Mouse (Mus musculus): ENCODE measurements around the gene Prdm15. TPM values are rescaled to one million over a fixed set of nuclear protein-coding genes. Genes with fewer than 3 reads are reported as not detected.

The Prdm15 gene
- polyA plus RNA-seq, 1 experiment: 5.4 TPM

DNA sequence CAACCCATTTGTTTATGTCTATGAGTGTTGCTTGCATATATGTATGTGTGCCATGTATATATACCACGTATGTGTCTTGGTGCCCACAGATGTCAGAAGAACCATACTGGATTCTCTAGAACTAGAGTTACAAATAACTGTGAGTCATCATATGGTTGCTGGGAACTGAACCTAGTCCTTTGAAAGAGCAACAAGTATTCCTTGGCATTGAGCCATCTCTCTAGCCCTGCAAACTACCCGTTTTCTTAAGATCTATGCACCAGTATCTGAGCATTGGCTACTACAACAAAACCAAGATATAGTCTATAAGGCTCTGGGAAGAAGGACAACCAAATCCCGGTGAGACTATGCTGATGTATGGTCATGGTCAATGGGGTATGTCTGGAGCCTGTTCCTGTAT, 54.4 kb downstream of the Prdm15 start:
- Histone ChIP-seq H3K36me3 (ENCODE audit: control insufficient read depth, insufficient read depth) (peaks cover 28% of the 10 kb centered on the region), H3K27me3 (ENCODE audit: control insufficient read depth, insufficient read depth, insufficient read length) (no peaks in the 10 kb centered on the region), H3K4me3 (no peak overlapping the region), H3K4me2 (ENCODE audit: low read depth) (no peak overlapping the region), H3K79me2 (ENCODE audit: control insufficient read depth, insufficient read depth) (no peaks in the 10 kb centered on the region), H3ac (ENCODE audit: control insufficient read depth, insufficient read length) (no peak overlapping the region)
- TF ChIP-seq POLR2A (IDR thresholded peaks at IDR 0.05; ENCODE audit: insufficient read length, low read depth) (no peak), MYOD1 (IDR thresholded peaks at IDR 0.05; ENCODE audit: control insufficient read depth in 1 of 3, insufficient read length in 2 of 3, low read depth in 2 of 3) (no peak), MYOG (IDR thresholded peaks at IDR 0.05; ENCODE audit: control insufficient read depth in 1 of 3, insufficient read depth in 1 of 3, insufficient read length in 2 of 3, low read depth in 2 of 3) (no peak)

DNA sequence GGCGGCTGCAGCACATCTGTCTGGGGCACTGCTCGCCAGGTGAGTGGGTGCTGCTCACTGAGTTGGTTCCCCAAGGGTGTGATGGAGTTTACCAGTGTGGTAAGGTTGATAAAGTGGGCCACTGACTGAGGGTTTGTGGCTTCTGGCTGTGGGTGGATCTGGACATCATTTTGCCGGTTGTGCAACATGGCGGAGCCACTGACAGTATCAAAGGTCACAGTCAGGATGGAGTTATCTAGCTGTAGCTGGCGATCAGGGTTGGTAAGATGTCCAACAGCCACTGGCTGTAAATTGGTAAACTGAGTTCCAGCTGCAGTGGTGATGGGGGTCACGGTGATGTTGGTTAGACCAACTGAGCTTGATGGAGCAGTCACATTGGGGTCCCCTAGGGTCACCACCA, 57.4 kb downstream of the Prdm15 start:
- no peak overlapping the region for H3K4me3 ChIP-seq
- TF ChIP-seq MYOG (IDR thresholded peaks at IDR 0.05; ENCODE audit: control insufficient read depth in 1 of 3, insufficient read depth in 1 of 3, insufficient read length in 2 of 3, low read depth in 2 of 3) (no peak), TCF12 (IDR thresholded peaks at IDR 0.05; ENCODE audit: insufficient read depth, poor library complexity, severe bottlenecking) (no peak), MAX (IDR thresholded peaks at IDR 0.05; ENCODE audit: low read depth) (no peak), REST (IDR thresholded peaks at IDR 0.05; ENCODE audit: insufficient read depth, insufficient read length) (no peak), CEBPB (IDR thresholded peaks at IDR 0.05; ENCODE audit: insufficient read depth, poor library complexity, severe bottlenecking) (no peak), POLR2AphosphoS2 (IDR thresholded peaks at IDR 0.05; ENCODE audit: insufficient read length, low read depth) (no peak), USF1 (IDR thresholded peaks at IDR 0.05; ENCODE audit: low read depth) (no peak), SRF (IDR thresholded peaks at IDR 0.05; ENCODE audit: control insufficient read depth, insufficient read length, low read depth) (no peak), MYOD1 (IDR thresholded peaks at IDR 0.05; ENCODE audit: control insufficient read depth in 1 of 3, insufficient read length in 2 of 3, low read depth in 2 of 3) (no peak), TCF3 (IDR thresholded peaks at IDR 0.05; ENCODE audit: insufficient read length, low read depth) (no peak), POLR2A (IDR thresholded peaks at IDR 0.05; ENCODE audit: insufficient read length, low read depth) (no peak), E2F4 (IDR thresholded peaks at IDR 0.05; ENCODE audit: insufficient read depth) (no peak)
- H3ac ChIP-seq (ENCODE audit: control insufficient read depth, insufficient read length): no peak overlapping the region
- peaks cover 31% of the 10 kb centered on the region for H3K36me3 ChIP-seq (ENCODE audit: control insufficient read depth, insufficient read depth)
- H3K27me3 ChIP-seq (ENCODE audit: control insufficient read depth, insufficient read depth, insufficient read length): no peaks in the 10 kb centered on the region
- no peak overlapping the region for H3K4me2 ChIP-seq (ENCODE audit: low read depth)
- H3K79me2 ChIP-seq (ENCODE audit: control insufficient read depth, insufficient read depth): no peaks in the 10 kb centered on the region

DNA sequence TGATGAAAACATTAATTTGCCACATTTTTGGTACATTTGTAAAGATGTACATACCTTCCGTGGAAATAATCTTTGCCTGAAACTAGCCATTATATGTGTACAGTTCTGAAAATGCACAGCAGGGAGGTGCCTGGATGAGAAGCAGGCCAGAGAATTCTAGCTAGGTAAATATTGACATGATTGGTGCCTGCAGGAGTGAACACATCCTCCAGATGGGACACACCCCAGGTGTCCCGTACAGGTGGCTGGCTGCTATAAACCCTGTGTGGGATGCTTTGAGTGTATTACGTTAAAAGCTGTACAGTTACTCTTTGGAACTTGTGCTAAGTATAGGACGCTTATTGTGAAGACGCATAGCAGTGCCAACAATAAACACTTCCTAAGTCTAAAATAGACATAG, 68.6 kb downstream of the Prdm15 start:
- no peak overlapping the region for H3K4me3 ChIP-seq
- no peaks in the 10 kb centered on the region for H3K79me2 ChIP-seq (ENCODE audit: control insufficient read depth, insufficient read depth)
- H3K4me2 ChIP-seq (ENCODE audit: low read depth): no peak overlapping the region
- no peaks in the 10 kb centered on the region for H3K36me3 ChIP-seq (ENCODE audit: control insufficient read depth, insufficient read depth)
- H3K27me3 ChIP-seq (ENCODE audit: control insufficient read depth, insufficient read depth, insufficient read length): no peaks in the 10 kb centered on the region
- TF ChIP-seq CEBPB (IDR thresholded peaks at IDR 0.05; ENCODE audit: insufficient read depth, poor library complexity, severe bottlenecking) (no peak), POLR2AphosphoS2 (IDR thresholded peaks at IDR 0.05; ENCODE audit: insufficient read length, low read depth) (no peak), USF1 (IDR thresholded peaks at IDR 0.05; ENCODE audit: low read depth) (no peak), POLR2A (IDR thresholded peaks at IDR 0.05; ENCODE audit: insufficient read length, low read depth) (no peak), MYOG (IDR thresholded peaks at IDR 0.05; ENCODE audit: control insufficient read depth in 1 of 3, insufficient read depth in 1 of 3, insufficient read length in 2 of 3, low read depth in 2 of 3) (no peak), TCF3 (IDR thresholded peaks at IDR 0.05; ENCODE audit: insufficient read length, low read depth) (no peak), MYOD1 (IDR thresholded peaks at IDR 0.05; ENCODE audit: control insufficient read depth in 1 of 3, insufficient read length in 2 of 3, low read depth in 2 of 3) (no peak), TCF12 (IDR thresholded peaks at IDR 0.05; ENCODE audit: insufficient read depth, poor library complexity, severe bottlenecking) (no peak), MAX (IDR thresholded peaks at IDR 0.05; ENCODE audit: low read depth) (no peak), REST (IDR thresholded peaks at IDR 0.05; ENCODE audit: insufficient read depth, insufficient read length) (no peak), SRF (IDR thresholded peaks at IDR 0.05; ENCODE audit: control insufficient read depth, insufficient read length, low read depth) (no peak)
- no peak overlapping the region for H3ac ChIP-seq (ENCODE audit: control insufficient read depth, insufficient read length)

DNA sequence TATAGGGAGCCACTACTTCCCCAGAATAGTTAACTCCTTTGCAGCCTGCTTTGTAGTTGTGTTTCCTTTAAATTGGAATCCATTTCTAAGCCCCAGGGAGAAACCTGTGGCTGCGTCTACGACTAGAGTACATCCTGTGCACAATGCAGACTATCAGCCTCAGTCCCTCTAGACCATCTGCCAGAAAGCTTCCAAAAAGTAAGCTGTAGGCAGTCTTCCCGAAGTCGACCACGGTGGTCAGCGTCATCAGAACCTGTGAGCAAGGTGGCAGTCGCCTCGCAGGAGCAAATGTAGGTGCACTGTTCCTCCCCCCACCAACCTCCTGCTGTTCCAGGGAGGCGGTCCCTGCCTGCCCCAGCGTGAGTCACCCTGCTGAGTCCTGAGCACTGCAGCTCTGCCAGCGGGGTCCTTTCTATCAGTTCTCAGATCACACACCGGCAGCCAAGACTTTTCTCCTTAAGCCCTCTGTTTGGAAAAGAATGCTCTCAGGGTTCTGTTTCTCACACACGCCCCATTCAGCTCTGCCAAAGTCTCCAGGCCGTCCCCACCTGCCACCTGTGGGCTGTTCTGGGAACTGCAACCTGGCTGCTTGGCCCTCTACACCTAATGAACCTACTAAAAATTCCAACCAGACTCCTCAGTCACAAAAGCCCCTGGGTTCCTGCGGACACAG, 73.2 kb downstream of the Prdm15 start:
- Histone ChIP-seq H3ac (ENCODE audit: control insufficient read depth, insufficient read length) (no peak overlapping the region), H3K27me3 (ENCODE audit: control insufficient read depth, insufficient read depth, insufficient read length) (no peaks in the 10 kb centered on the region), H3K4me2 (ENCODE audit: low read depth) (peak overlapping the region; percentile 55), H3K36me3 (ENCODE audit: control insufficient read depth, insufficient read depth) (no peaks in the 10 kb centered on the region), H3K4me3 (no peak overlapping the region), H3K79me2 (ENCODE audit: control insufficient read depth, insufficient read depth) (no peaks in the 10 kb centered on the region)
- no peak for TF ChIP-seq REST (IDR thresholded peaks at IDR 0.05; ENCODE audit: insufficient read depth, insufficient read length)
- no peak for TF ChIP-seq E2F4 (IDR thresholded peaks at IDR 0.05; ENCODE audit: insufficient read depth)

DNA sequence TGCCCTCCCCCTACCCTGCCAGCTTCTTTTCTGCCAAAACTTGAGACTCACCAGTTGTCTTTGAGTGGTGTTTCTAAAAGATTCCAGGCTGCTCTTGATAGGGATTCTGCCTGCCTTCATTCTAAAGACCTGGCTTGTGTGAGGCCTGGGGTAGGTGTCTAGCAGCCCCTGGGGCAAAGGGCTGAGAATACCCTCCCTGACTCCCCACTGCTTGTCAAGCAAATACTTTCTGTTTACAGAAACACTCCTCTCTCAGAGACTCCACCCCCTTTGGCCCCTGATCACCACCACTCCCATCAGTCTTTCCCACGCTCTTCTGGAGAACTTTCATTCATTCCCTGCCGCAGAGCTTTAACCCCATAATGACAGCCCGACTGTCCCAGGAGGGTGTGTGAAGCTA, 85.1 kb downstream of the Prdm15 start:
- no peaks in the 10 kb centered on the region for H3K27me3 ChIP-seq (ENCODE audit: control insufficient read depth, insufficient read depth, insufficient read length)

More for the DNA sequence above, 85.1 kb downstream of the Prdm15 start:
- Histone ChIP-seq H3ac (ENCODE audit: control insufficient read depth, insufficient read length) (no peak overlapping the region), H3K4me3 (no peak overlapping the region), H3K36me3 (ENCODE audit: control insufficient read depth, insufficient read depth) (no peaks in the 10 kb centered on the region), H3K4me2 (ENCODE audit: low read depth) (no peak overlapping the region), H3K79me2 (ENCODE audit: control insufficient read depth, insufficient read depth) (no peaks in the 10 kb centered on the region)
- TF ChIP-seq TCF3 (IDR thresholded peaks at IDR 0.05; ENCODE audit: insufficient read length, low read depth): no peak
- no peak for TF ChIP-seq TCF12 (IDR thresholded peaks at IDR 0.05; ENCODE audit: insufficient read depth, poor library complexity, severe bottlenecking)
- no peak for TF ChIP-seq REST (IDR thresholded peaks at IDR 0.05; ENCODE audit: insufficient read depth, insufficient read length)
- TF ChIP-seq MAX (IDR thresholded peaks at IDR 0.05; ENCODE audit: low read depth): no peak
- no peak for TF ChIP-seq POLR2A (IDR thresholded peaks at IDR 0.05; ENCODE audit: insufficient read length, low read depth)
- no peak for TF ChIP-seq MYOD1 (IDR thresholded peaks at IDR 0.05; ENCODE audit: control insufficient read depth in 1 of 3, insufficient read length in 2 of 3, low read depth in 2 of 3)
- no peak for TF ChIP-seq E2F4 (IDR thresholded peaks at IDR 0.05; ENCODE audit: insufficient read depth)
- no peak for TF ChIP-seq SRF (IDR thresholded peaks at IDR 0.05; ENCODE audit: control insufficient read depth, insufficient read length, low read depth)
- TF ChIP-seq POLR2AphosphoS2 (IDR thresholded peaks at IDR 0.05; ENCODE audit: insufficient read length, low read depth): no peak
- no peak for TF ChIP-seq USF1 (IDR thresholded peaks at IDR 0.05; ENCODE audit: low read depth)
- TF ChIP-seq MYOG (IDR thresholded peaks at IDR 0.05; ENCODE audit: control insufficient read depth in 1 of 3, insufficient read depth in 1 of 3, insufficient read length in 2 of 3, low read depth in 2 of 3): no peak
- TF ChIP-seq CEBPB (IDR thresholded peaks at IDR 0.05; ENCODE audit: insufficient read depth, poor library complexity, severe bottlenecking): no peak
